Mouse (Mus musculus) adrenal gland, adult 18-20 months (tissue): ENCODE data around the gene C1qtnf4. TPM values are rescaled to one million over a fixed set of nuclear protein-coding genes. Genes with fewer than 3 reads are reported as not detected.

Experiments used
- DNase-seq, 2 experiments: peaks; one replicate each; pipeline ENCODE4 v3.0.0; 2021 to 2022; ENCODE audit warnings: low spot score in 2 of 2
- total RNA-seq, 2 experiments: library from RNA; stranded (reverse); gene quantifications; 1 replicate in 1 of 2; 2 replicates in 1 of 2; pipeline ENCODE4 v1.2.3; 2021

The C1qtnf4 gene
- total RNA-seq, 2 experiments from 2014 or later = 0.93 to 1.3 TPM

- no peak for DNase-seq
These were observed 37.0 kb downstream of the C1qtnf4 start for GRCm38 (mm10) chr2:90922636-90923035.

- DNase-seq = no peak
These were observed 42.9 kb downstream of the C1qtnf4 start for GRCm38 (mm10) chr2:90928566-90928965.

DNA sequence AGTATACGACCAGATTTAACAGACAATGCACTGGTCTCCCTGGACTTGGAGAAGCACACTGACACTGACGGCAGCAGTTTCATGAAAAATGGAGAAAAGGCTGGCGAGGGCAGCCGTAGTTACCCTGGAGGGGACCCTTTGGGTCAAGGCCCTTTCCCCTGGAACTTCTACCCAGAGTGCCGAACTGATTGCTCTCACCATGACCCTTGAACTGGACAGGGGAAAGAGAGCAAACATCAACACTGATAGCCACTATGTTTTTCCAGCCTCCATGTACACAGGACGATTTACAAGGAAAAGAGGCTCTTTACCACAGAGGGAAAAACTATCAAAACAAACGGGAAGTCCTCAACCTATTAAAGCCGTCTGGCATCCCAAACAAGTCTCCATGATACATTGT, 46.2 kb downstream of the C1qtnf4 start:
- DNase-seq = no peak

GRCm38 (mm10) chr2:90932273-90932672, 46.6 kb downstream of the C1qtnf4 start:
- DNase-seq = no peak

GRCm38 (mm10) chr2:90938362-90938761, 52.7 kb downstream of the C1qtnf4 start:
- DNase-seq = no peak

- no peak for DNase-seq
These were observed 54.1 kb downstream of the C1qtnf4 start for GRCm38 (mm10) chr2:90939750-90940149.

Other genes with a start within 250 kb of the C1qtnf4 start
- 10 to 100 TPM; 13.2 to 14.7 TPM for gene Nup160, start 208.6 kb upstream of the C1qtnf4 start, total RNA-seq
- 10 to 100 TPM; 37.9 to 50.1 TPM for gene Fnbp4, start 140.5 kb upstream of the C1qtnf4 start, total RNA-seq
- gene Agbl2, start 103.1 kb upstream of the C1qtnf4 start, total RNA-seq = 1 to 10 TPM in 1 of 2 experiments, under 1 TPM in 1; 0.93 to 1.1 TPM
- 100 to 1,000 TPM; 243 to 314 TPM for gene Mtch2, start 38.7 kb upstream of the C1qtnf4 start, total RNA-seq
- 10 to 100 TPM; 36.6 to 39.5 TPM for gene Kbtbd4, start 18.9 kb downstream of the C1qtnf4 start, total RNA-seq
- 100 to 1,000 TPM; 419 to 469 TPM for gene Ndufs3, start 19.0 kb downstream of the C1qtnf4 start, total RNA-seq
- 10 to 100 TPM; 90.5 to 97.3 TPM for gene Celf1, start 54.5 kb downstream of the C1qtnf4 start, total RNA-seq
- 1 to 10 TPM in 1 of 2 experiments, under 1 TPM in 1; 0.93 to 1.6 TPM for gene Rapsn, start 149.8 kb downstream of the C1qtnf4 start, total RNA-seq
- 100 to 1,000 TPM; 197 to 212 TPM for gene Psmc3, start 168.1 kb downstream of the C1qtnf4 start, total RNA-seq
- gene Slc39a13, start 184.6 kb downstream of the C1qtnf4 start, total RNA-seq = 10 to 100 TPM; 25.1 to 30.4 TPM
- gene Spi1, start 196.5 kb downstream of the C1qtnf4 start, total RNA-seq = 1 to 10 TPM; 5.3 to 9.9 TPM
- under 1 TPM; 0.07 to 0.19 TPM for gene Mybpc3, start 232.3 kb downstream of the C1qtnf4 start, total RNA-seq